Mouse (Mus musculus) embryonic facial prominence, embryonic 13.5 days (tissue): ENCODE results near the gene Lrrc3b. TPM values are rescaled to one million over a fixed set of nuclear protein-coding genes. Genes with fewer than 3 reads are reported as not detected.
A peak's percentile ranks its signal among the peaks of the same experiment; 100 is the strongest.

Source experiments
- ATAC-seq: fragments of 200-750 bp; cut with Nextera tagmentation; 2 replicates; pipeline ENCODE4 v1.8.0; 2017; ENCODE audit warnings: low read depth; ENCODE audit not compliant: insufficient number of reproducible peaks, insufficient read depth, low FRiP score, low TSS enrichment
- H3K27ac ChIP-seq: fragments of 300-500 bp; sonication (generic); 2 replicates; pipeline ENCODE4 v1.5.1; 2015; ENCODE audit warnings: moderate library complexity, mild to moderate bottlenecking, inconsistent platforms
- H3K27me3 ChIP-seq: fragments of 300-500 bp; sonication (generic); 2 replicates; pipeline ENCODE4 v1.6.1; 2015; ENCODE audit warnings: mild to moderate bottlenecking, inconsistent platforms
- H3K36me3 ChIP-seq: fragments of 300-500 bp; sonication (generic); 2 replicates; pipeline ENCODE4 v1.6.1; 2015; ENCODE audit warnings: mild to moderate bottlenecking, inconsistent platforms
- H3K4me1 ChIP-seq: fragments of 300-500 bp; sonication (generic); 2 replicates; pipeline ENCODE4 v1.6.1; 2015; ENCODE audit warnings: inconsistent platforms
- H3K4me2 ChIP-seq: fragments of 300-500 bp; sonication (generic); 2 replicates; pipeline ENCODE4 v1.6.1; 2015; ENCODE audit warnings: moderate library complexity, mild to moderate bottlenecking, inconsistent platforms
- H3K4me3 ChIP-seq: fragments of 300-500 bp; sonication (generic); 2 replicates; pipeline ENCODE4 v1.5.1; 2015; ENCODE audit warnings: mild to moderate bottlenecking, inconsistent platforms
- H3K9ac ChIP-seq: fragments of 300-500 bp; sonication (generic); 2 replicates; pipeline ENCODE4 v1.6.1; 2015; ENCODE audit warnings: mild to moderate bottlenecking, inconsistent platforms
- H3K9me3 ChIP-seq: fragments of 300-500 bp; sonication (generic); 2 replicates; pipeline ENCODE4 v1.6.1; 2016; ENCODE audit warnings: inconsistent platforms
- WGBS: fragments of 180-500 bp; shearing (Covaris S2); methylation state at CpG from one replicate; pipeline ENCODE4 v1.1.7; 2015; ENCODE audit warnings: mixed read lengths; 5-methylcytosine and 5-hydroxymethylcytosine counted together
- polyA plus RNA-seq: library from polyadenylated mRNA; unstranded; fragments of >200 nt; fragmentation: Nextera tagmentation; extraction: Ambion mirVana; gene quantifications from 2 replicates; pipeline ENCODE4 v1.2.1, GENCODE M21; 2015

Gene Lrrc3b
- 1.6 and 2.1 TPM in 2 replicates for polyA plus RNA-seq

- ATAC-seq: peak; percentile 65; the same call in 1 of the 2 replicates
- Histone ChIP-seq H3K4me1 (peaks cover 8% of the 10 kb centered on the region), H3K9me3 (no peaks in the 10 kb centered on the region), H3K4me3 (peak within 1 kb of the TSS; percentile 63), H3K4me2 (peak within 1 kb of the TSS; percentile 99), H3K36me3 (no peaks in the 10 kb centered on the region), H3K27ac (no peak within 1 kb of the TSS), H3K27me3 (peaks cover 40% of the 10 kb centered on the region), H3K9ac (peak within 1 kb of the TSS; percentile 71)
- under 1% methylated on average over 51 of the region's 51 CpGs for WGBS
These were observed at the start of gene Lrrc3b for GRCm38 (mm10) chr14:15438485-15439157. Gene Lrrc3b, minus strand, starts transcription at chr14:15438987.

- H3K36me3 ChIP-seq: no peaks in the 10 kb centered on the region
- no peak overlapping the region for H3K27ac ChIP-seq
- H3K9ac ChIP-seq: no peak overlapping the region
- no peak overlapping the region for H3K4me2 ChIP-seq
- H3K4me1 ChIP-seq: no peaks in the 10 kb centered on the region
- no peak overlapping the region for H3K4me3 ChIP-seq
- H3K27me3 ChIP-seq: no peaks in the 10 kb centered on the region
- no peaks in the 10 kb centered on the region for H3K9me3 ChIP-seq
- ATAC-seq: no peak
These were observed 38.9 kb upstream of the Lrrc3b start for GRCm38 (mm10) chr14:15477668-15478067.

DNA sequence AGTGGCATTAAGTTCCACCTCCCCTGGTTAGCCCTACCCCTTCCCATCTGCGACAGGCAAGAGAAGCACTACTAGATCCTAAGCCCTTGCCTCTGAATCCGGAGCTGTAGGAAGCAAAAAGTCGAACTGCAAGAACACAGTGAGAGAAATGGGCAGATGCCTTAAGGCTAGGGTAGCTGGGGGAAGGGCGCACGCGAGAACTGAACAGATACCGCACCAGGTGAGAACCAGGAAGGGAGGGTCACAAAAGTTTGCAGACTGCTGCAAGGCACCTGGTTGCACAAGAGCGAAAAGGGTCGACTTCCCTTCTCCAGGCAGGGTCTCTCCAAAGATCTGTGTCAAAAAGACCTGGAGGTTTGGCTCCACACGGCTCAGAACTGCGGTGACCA is 697 bp downstream of the Lrrc3b start:
- H3K4me3 ChIP-seq: peak overlapping the region; percentile 63
- no peaks in the 10 kb centered on the region for H3K36me3 ChIP-seq
- peaks cover 40% of the 10 kb centered on the region for H3K27me3 ChIP-seq
- H3K4me2 ChIP-seq: peak overlapping the region; percentile 99
- WGBS: under 1% methylated on average over 11 of the region's 11 CpGs
- peak overlapping the region; percentile 71 for H3K9ac ChIP-seq
- no peak overlapping the region for H3K27ac ChIP-seq
- 0 out of 2 replicates have a peak, but pooled peaks have one; percentile 28 for ATAC-seq
- H3K9me3 ChIP-seq: no peaks in the 10 kb centered on the region
- H3K4me1 ChIP-seq: peaks cover 8% of the 10 kb centered on the region

DNA sequence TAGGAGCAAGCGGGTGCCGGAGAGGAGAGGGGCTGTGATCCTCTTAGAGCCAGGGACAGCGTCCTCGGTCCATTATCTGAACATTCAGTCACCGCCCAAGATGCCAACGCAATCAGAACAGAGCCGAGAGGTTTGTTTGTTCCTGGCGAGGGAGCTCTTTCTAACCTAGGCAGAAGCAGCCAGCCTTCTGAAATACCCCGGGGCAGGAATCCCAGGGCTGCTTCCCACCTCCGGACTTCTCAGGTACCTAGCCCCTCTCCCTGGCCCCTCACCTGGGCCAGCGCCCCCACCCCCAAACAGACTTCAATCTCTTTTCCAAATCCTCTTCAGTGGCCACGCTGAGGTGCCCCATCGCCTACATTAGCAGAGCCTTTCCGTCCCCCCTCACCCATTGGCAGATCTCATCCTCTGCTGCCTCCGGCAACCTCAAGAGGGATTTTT is 1.3 kb downstream of the Lrrc3b start:
- H3K27me3 ChIP-seq: peaks cover 40% of the 10 kb centered on the region
- peak overlapping the region; percentile 63 for H3K4me3 ChIP-seq
- H3K9me3 ChIP-seq: no peaks in the 10 kb centered on the region
- 4% methylated on average over 15 of the region's 15 CpGs for WGBS
- 0 out of 2 replicates have a peak, but pooled peaks have one; percentile 17 for ATAC-seq
- H3K36me3 ChIP-seq: no peaks in the 10 kb centered on the region
- H3K27ac ChIP-seq: no peak overlapping the region
- peak overlapping the region; percentile 99 for H3K4me2 ChIP-seq
- H3K4me1 ChIP-seq: peaks cover 8% of the 10 kb centered on the region
- H3K9ac ChIP-seq: peak overlapping the region; percentile 71

DNA sequence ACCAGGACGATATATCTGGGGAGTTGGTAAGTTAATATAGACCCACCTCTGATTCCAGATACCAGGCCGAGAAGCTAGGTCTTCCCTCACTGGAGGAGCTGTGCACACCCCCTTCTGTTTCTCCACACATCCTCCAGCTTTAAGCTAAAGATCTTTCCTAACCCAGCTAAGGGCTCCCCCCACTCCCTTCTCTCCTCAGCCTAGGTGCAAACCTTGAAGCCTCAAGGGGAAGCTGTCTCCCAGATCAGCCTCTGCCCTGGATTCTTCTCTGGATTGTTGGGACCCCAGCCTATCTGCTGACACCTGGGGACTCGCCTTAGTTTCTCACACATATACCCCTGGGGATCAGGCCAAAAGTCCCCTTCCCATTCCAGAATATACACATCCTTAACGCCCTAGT is 1.7 kb downstream of the Lrrc3b start:
- Histone ChIP-seq H3K4me2 (peak overlapping the region; percentile 99), H3K27ac (no peak overlapping the region), H3K9ac (no peak overlapping the region), H3K4me3 (peak overlapping the region; percentile 63; the same call in 1 of the 2 replicates), H3K36me3 (no peaks in the 10 kb centered on the region), H3K27me3 (peaks cover 40% of the 10 kb centered on the region), H3K9me3 (no peaks in the 10 kb centered on the region), H3K4me1 (peaks cover 8% of the 10 kb centered on the region)
- ATAC-seq: no peak
- 50% methylated on average over 4 of the region's 4 CpGs for WGBS

- H3K27ac ChIP-seq: no peak overlapping the region
- H3K27me3 ChIP-seq: peaks cover 40% of the 10 kb centered on the region
- no peak overlapping the region for H3K4me3 ChIP-seq
- no peak overlapping the region for H3K4me2 ChIP-seq
- 91% methylated on average over 4 of the region's 4 CpGs for WGBS
- no peak overlapping the region for H3K9ac ChIP-seq
- ATAC-seq: no peak
- H3K4me1 ChIP-seq: peaks cover 8% of the 10 kb centered on the region
- no peaks in the 10 kb centered on the region for H3K9me3 ChIP-seq
- no peaks in the 10 kb centered on the region for H3K36me3 ChIP-seq
These were observed 2.2 kb downstream of the Lrrc3b start for GRCm38 (mm10) chr14:15436586-15436985.

- ATAC-seq: no peak
- 50% methylated on average over 1 of the region's 1 CpGs for WGBS
- Histone ChIP-seq H3K9ac (no peak overlapping the region), H3K27me3 (peaks cover 17% of the 10 kb centered on the region), H3K4me1 (peaks cover 2% of the 10 kb centered on the region), H3K36me3 (no peaks in the 10 kb centered on the region), H3K27ac (no peak overlapping the region), H3K9me3 (no peaks in the 10 kb centered on the region), H3K4me3 (no peak overlapping the region), H3K4me2 (no peak overlapping the region)
These were observed 6.4 kb downstream of the Lrrc3b start for GRCm38 (mm10) chr14:15432396-15432795.

DNA sequence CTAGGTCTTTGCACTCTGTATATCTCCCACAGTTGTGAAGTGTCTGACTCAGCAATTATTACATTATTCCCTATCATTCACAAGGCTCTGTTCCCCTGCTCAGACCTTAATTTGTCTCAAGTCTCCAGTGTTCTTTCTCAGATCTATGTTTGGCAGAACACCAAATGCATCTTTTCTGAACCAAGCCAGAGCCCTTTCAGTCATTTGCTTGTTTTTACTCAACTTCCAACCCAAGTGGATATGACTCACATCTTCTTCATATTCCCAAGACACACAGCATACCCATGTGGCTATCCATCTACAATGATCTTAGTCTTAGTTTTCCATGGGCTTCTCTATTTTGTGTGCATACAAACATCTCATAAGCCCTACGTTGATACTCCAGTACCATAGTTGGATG is 17.2 kb downstream of the Lrrc3b start:
- no peaks in the 10 kb centered on the region for H3K27me3 ChIP-seq
- 89% methylated on average over 1 of the region's 1 CpGs for WGBS
- no peaks in the 10 kb centered on the region for H3K36me3 ChIP-seq
- no peak for ATAC-seq
- no peak overlapping the region for H3K4me3 ChIP-seq
- no peak overlapping the region for H3K9ac ChIP-seq
- H3K4me2 ChIP-seq: no peak overlapping the region
- H3K4me1 ChIP-seq: no peaks in the 10 kb centered on the region
- H3K27ac ChIP-seq: no peak overlapping the region
- H3K9me3 ChIP-seq: no peaks in the 10 kb centered on the region

- Histone ChIP-seq H3K9me3 (no peaks in the 10 kb centered on the region), H3K4me2 (no peak overlapping the region), H3K9ac (no peak overlapping the region), H3K27me3 (no peaks in the 10 kb centered on the region), H3K4me3 (no peak overlapping the region), H3K4me1 (no peaks in the 10 kb centered on the region), H3K36me3 (no peaks in the 10 kb centered on the region), H3K27ac (no peak overlapping the region)
- ATAC-seq: no peak
- 73% methylated on average over 8 of the region's 8 CpGs for WGBS
These were observed 27.9 kb downstream of the Lrrc3b start for GRCm38 (mm10) chr14:15410686-15411534.

- Histone ChIP-seq H3K4me3 (no peak overlapping the region), H3K9ac (no peak overlapping the region), H3K27ac (no peak overlapping the region), H3K9me3 (no peaks in the 10 kb centered on the region), H3K27me3 (no peaks in the 10 kb centered on the region), H3K4me2 (no peak overlapping the region), H3K4me1 (no peaks in the 10 kb centered on the region), H3K36me3 (no peaks in the 10 kb centered on the region)
- 51% methylated on average over 2 of the region's 2 CpGs for WGBS
- no peak for ATAC-seq
These were observed 53.3 kb downstream of the Lrrc3b start for GRCm38 (mm10) chr14:15385536-15385935.

GRCm38 (mm10) chr14:15384972-15385371 is 53.8 kb downstream of the Lrrc3b start:
- H3K4me3 ChIP-seq: no peak overlapping the region
- H3K4me2 ChIP-seq: no peak overlapping the region
- H3K9ac ChIP-seq: no peak overlapping the region
- no peak for ATAC-seq
- no peaks in the 10 kb centered on the region for H3K27me3 ChIP-seq
- no peaks in the 10 kb centered on the region for H3K4me1 ChIP-seq
- no peaks in the 10 kb centered on the region for H3K36me3 ChIP-seq
- H3K9me3 ChIP-seq: no peaks in the 10 kb centered on the region
- 49% methylated on average over 2 of the region's 2 CpGs for WGBS
- H3K27ac ChIP-seq: no peak overlapping the region

GRCm38 (mm10) chr14:15384532-15384931 is 54.3 kb downstream of the Lrrc3b start:
- H3K36me3 ChIP-seq: no peaks in the 10 kb centered on the region
- H3K27me3 ChIP-seq: no peaks in the 10 kb centered on the region
- no peak overlapping the region for H3K4me3 ChIP-seq
- no peak for ATAC-seq
- H3K4me2 ChIP-seq: no peak overlapping the region
- 56% methylated on average over 5 of the region's 5 CpGs for WGBS
- H3K9ac ChIP-seq: no peak overlapping the region
- H3K9me3 ChIP-seq: no peaks in the 10 kb centered on the region
- H3K27ac ChIP-seq: no peak overlapping the region
- H3K4me1 ChIP-seq: no peaks in the 10 kb centered on the region
